Mouse (Mus musculus): ENCODE data around the gene Heatr1.

DNA sequence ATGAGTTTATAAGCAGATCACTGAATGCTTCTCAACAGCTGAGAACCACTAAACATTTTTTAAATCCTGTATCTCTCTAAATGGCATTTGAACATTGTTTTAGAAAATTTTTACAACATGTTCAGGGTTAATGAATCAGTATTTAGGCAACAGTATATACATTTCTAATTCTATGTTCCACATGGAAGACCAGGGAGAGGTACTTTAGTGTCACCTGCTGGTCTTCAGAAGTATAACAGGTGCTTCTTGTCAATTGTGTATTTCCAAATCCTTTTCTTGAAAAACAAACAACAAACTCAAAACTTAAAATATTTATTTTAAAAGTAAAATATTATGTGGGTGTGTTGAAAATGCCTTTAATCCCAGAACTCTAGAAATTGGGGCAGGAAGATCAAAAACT, 8.5 kb upstream of the Heatr1 start:
- TF ChIP-seq CTCF (IDR thresholded peaks at IDR 0.05) = peak; percentile 82
- no peak for TF ChIP-seq EP300 (IDR thresholded peaks at IDR 0.05)

Data from lung, postnatal 0 days (tissue).